Mouse (Mus musculus): ENCODE data around the gene Psmg3.

Gene Psmg3

GRCm38 (mm10) chr5:139826357-139827055 lies at the start of gene Psmg3, which contains the start of gene Gm26938:
Psmg3 (minus strand) TSS chr5:139826885.
Gm26938 (minus strand) TSS chr5:139826407.
- peak; percentile 82 for DNase-seq (ENCODE audit: low read depth, low spot score)

- no peak for DNase-seq (ENCODE audit: low read depth, low spot score)
Observed at GRCm38 (mm10) chr5:139871526-139871925, 44.8 kb upstream of the Psmg3 start.

GRCm38 (mm10) chr5:139870886-139871285 lies 44.2 kb upstream of the Psmg3 start:
- DNase-seq (ENCODE audit: low read depth, low spot score): no peak

- no peak for DNase-seq (ENCODE audit: low read depth, low spot score)
Observed at GRCm38 (mm10) chr5:139862759-139863158, 36.1 kb upstream of the Psmg3 start.

- no peak for DNase-seq (ENCODE audit: low read depth, low spot score)
Observed at GRCm38 (mm10) chr5:139860328-139861104, 33.8 kb upstream of the Psmg3 start.

GRCm38 (mm10) chr5:139849626-139850320 lies 23.1 kb upstream of the Psmg3 start:
- no peak for DNase-seq (ENCODE audit: low read depth, low spot score)

- no peak for DNase-seq (ENCODE audit: low read depth, low spot score)
Observed at GRCm38 (mm10) chr5:139839142-139839541, 12.5 kb upstream of the Psmg3 start.

- DNase-seq (ENCODE audit: low read depth, low spot score): no peak
Observed at GRCm38 (mm10) chr5:139838476-139838892, 11.8 kb upstream of the Psmg3 start.

- DNase-seq (ENCODE audit: low read depth, low spot score): no peak
Observed at GRCm38 (mm10) chr5:139835706-139836105, 9.0 kb upstream of the Psmg3 start.

- DNase-seq (ENCODE audit: low read depth, low spot score): no peak
Observed at GRCm38 (mm10) chr5:139832125-139832524, 5.4 kb upstream of the Psmg3 start.

GRCm38 (mm10) chr5:139830734-139831133 lies 4.0 kb upstream of the Psmg3 start:
- DNase-seq (ENCODE audit: low read depth, low spot score): no peak

- DNase-seq (ENCODE audit: low read depth, low spot score): peak; percentile 55
Observed at GRCm38 (mm10) chr5:139829384-139829783, 2.7 kb upstream of the Psmg3 start.

- no peak for DNase-seq (ENCODE audit: low read depth, low spot score)
Observed at GRCm38 (mm10) chr5:139827593-139827992, 908 bp upstream of the Psmg3 start.

GRCm38 (mm10) chr5:139825947-139826346 lies 738 bp downstream of the Psmg3 start:
- no peak for DNase-seq (ENCODE audit: low read depth, low spot score)

- no peak for DNase-seq (ENCODE audit: low read depth, low spot score)
Observed at GRCm38 (mm10) chr5:139824531-139824930, 2.2 kb downstream of the Psmg3 start.

- no peak for DNase-seq (ENCODE audit: low read depth, low spot score)
Observed at GRCm38 (mm10) chr5:139821466-139822459, 4.9 kb downstream of the Psmg3 start.

GRCm38 (mm10) chr5:139819538-139820181 lies 7.0 kb downstream of the Psmg3 start, which contains the start of gene Tmem184a:
Tmem184a (minus strand) TSS chr5:139819917.
- no peak for DNase-seq (ENCODE audit: low read depth, low spot score)

GRCm38 (mm10) chr5:139818801-139819200 lies 7.9 kb downstream of the Psmg3 start:
- DNase-seq (ENCODE audit: low read depth, low spot score): no peak

GRCm38 (mm10) chr5:139818056-139818455 lies 8.6 kb downstream of the Psmg3 start:
- DNase-seq (ENCODE audit: low read depth, low spot score): no peak

GRCm38 (mm10) chr5:139817292-139817691 lies 9.4 kb downstream of the Psmg3 start:
- DNase-seq (ENCODE audit: low read depth, low spot score): no peak
